Mouse (Mus musculus): ENCODE measurements around the gene Gm5565. TPM values are rescaled to one million over a fixed set of nuclear protein-coding genes. Genes with fewer than 3 reads are reported as not detected.
"Not testable (repeated sequence)": the region's sequence is repeated elsewhere in the genome, so short reads cannot be mapped to it uniquely, and the experiment has no call there.

Gm5565 gene
- not detected for total RNA-seq (2022)

- not testable (repeated sequence) for DNase-seq
Observed at GRCm38 (mm10) chr5:146160439-146160838, at the start of gene Gm5565. TSS of gene Gm5565 (minus strand) at chr5:146160539.

GRCm38 (mm10) chr5:146205537-146205936 is 45.2 kb upstream of the Gm5565 start:
- no peak for DNase-seq

- no peak for DNase-seq
Observed at GRCm38 (mm10) chr5:146203921-146204320, 43.6 kb upstream of the Gm5565 start.

GRCm38 (mm10) chr5:146200580-146200979 is 40.2 kb upstream of the Gm5565 start:
- no peak for DNase-seq

GRCm38 (mm10) chr5:146199540-146199939 is 39.2 kb upstream of the Gm5565 start:
- no peak for DNase-seq

GRCm38 (mm10) chr5:146199073-146199472 is 38.7 kb upstream of the Gm5565 start:
- DNase-seq: no peak

GRCm38 (mm10) chr5:146193360-146193759 is 33.0 kb upstream of the Gm5565 start:
- no peak for DNase-seq

- DNase-seq: no peak
Observed at GRCm38 (mm10) chr5:146190501-146191269, 30.3 kb upstream of the Gm5565 start.

GRCm38 (mm10) chr5:146190093-146190492 is 29.8 kb upstream of the Gm5565 start:
- no peak for DNase-seq

- no peak for DNase-seq
Observed at GRCm38 (mm10) chr5:146188712-146189111, 28.4 kb upstream of the Gm5565 start.

- no peak for DNase-seq
Observed at GRCm38 (mm10) chr5:146188144-146188543, 27.8 kb upstream of the Gm5565 start.

GRCm38 (mm10) chr5:146187441-146187840 is 27.1 kb upstream of the Gm5565 start:
- peak; percentile 31 for DNase-seq

GRCm38 (mm10) chr5:146185204-146185603 is 24.9 kb upstream of the Gm5565 start, which contains the start of gene 1700001J03Rik:
TSS of gene 1700001J03Rik (minus strand) at chr5:146185304.
- DNase-seq: not testable (repeated sequence)

GRCm38 (mm10) chr5:146172744-146173143 is 12.4 kb upstream of the Gm5565 start:
- DNase-seq: peak; percentile 10

- DNase-seq: not testable (repeated sequence)
Observed at GRCm38 (mm10) chr5:146170621-146171020, 10.3 kb upstream of the Gm5565 start, which contains the start of gene Gm6309. TSS of gene Gm6309 (minus strand) at chr5:146170721.

GRCm38 (mm10) chr5:146158326-146158725 is 2.0 kb downstream of the Gm5565 start:
- DNase-seq: not testable (repeated sequence)

- no peak for DNase-seq
Observed at GRCm38 (mm10) chr5:146150454-146150853, 9.9 kb downstream of the Gm5565 start.

- no peak for DNase-seq
Observed at GRCm38 (mm10) chr5:146147903-146148302, 12.4 kb downstream of the Gm5565 start.

Other genes starting within 250 kb of the Gm5565 start
- under 1 TPM in 2 of 4 experiments, not detected in 2; 0.54 to 0.55 TPM for gene Cyp3a25, start 150.9 kb downstream of the Gm5565 start, total RNA-seq (2022)
- not detected for gene Cyp3a59, start 81.3 kb downstream of the Gm5565 start, total RNA-seq (2022)
- gene Gm6309, start 10.2 kb upstream of the Gm5565 start, total RNA-seq (2022): not detected
- 1 to 10 TPM in 3 of 4 experiments, under 1 TPM in 1; 0.44 to 4.3 (median 2.1) TPM for gene 1700001J03Rik, start 24.8 kb upstream of the Gm5565 start, total RNA-seq (2022)
- 10 to 100 TPM; 48.8 to 67.7 (median 62.8) TPM for gene Rnf6, start 61.0 kb upstream of the Gm5565 start, total RNA-seq (2022)
- 10 to 100 TPM; 49.4 to 93.5 (median 75.7) TPM for gene Cdk8, start 70.7 kb upstream of the Gm5565 start, total RNA-seq (2022)
- gene Wasf3, start 224.4 kb upstream of the Gm5565 start, total RNA-seq (2022): 10 to 100 TPM; 23.8 to 26.9 (median 25.3) TPM